Mouse (Mus musculus) lung, adult 2 months (tissue): Measurements from ENCODE around the gene Tet1.

ENCODE experiments used
- CTCF ChIP-seq: fragments of 200-500 bp; IDR thresholded peaks from 2 replicates; pipeline ENCODE4 v1.5.1; 2011; ENCODE audit warnings: mild to moderate bottlenecking, low read length, control low read depth; ENCODE audit not compliant: insufficient read depth
- POLR2A ChIP-seq: fragments of 200-500 bp; IDR thresholded peaks from 2 replicates; pipeline ENCODE4 v1.6.1; 2011; ENCODE audit warnings: low read depth, mild to moderate bottlenecking, control low read depth, low read length, borderline replicate concordance; ENCODE audit errors: extremely low read depth

DNA sequence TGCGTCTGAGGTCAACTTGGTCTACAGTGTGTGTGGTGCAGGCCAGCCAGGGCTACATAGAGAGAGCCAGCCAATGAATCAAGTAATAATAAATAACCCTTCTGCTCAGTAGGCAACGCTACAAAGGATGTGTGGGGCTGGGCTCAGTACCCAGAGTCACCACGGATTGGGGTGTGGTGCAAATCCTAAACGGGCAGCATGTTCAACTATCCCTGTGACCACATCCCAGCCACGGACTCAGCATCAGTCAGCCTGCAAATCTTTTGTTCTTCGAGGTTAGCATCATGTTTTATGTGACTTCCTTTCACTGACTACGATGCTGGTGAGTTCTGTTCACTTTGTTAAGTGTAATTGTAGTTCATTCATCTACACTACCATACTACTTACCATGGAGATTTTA lies 68.1 kb downstream of the Tet1 start:
- no peak for TF ChIP-seq CTCF
- no peak for TF ChIP-seq POLR2A
